Mouse (Mus musculus): ENCODE measurements around the gene Gm7579. TPM values are rescaled to one million over a fixed set of nuclear protein-coding genes. Genes with fewer than 3 reads are reported as not detected.

The Gm7579 gene
- polyA plus RNA-seq, 1 experiment from 2014 or later = not detected

Other genes with a start within 250 kb of the Gm7579 start
- 76.3 and 83.9 TPM in 2 replicates for gene Mob2, start 150.8 kb upstream of the Gm7579 start, polyA plus RNA-seq (2015; fragmentation: Nextera tagmentation; extraction: Ambion mirVana)
- gene Dusp8, start 116.0 kb upstream of the Gm7579 start, polyA plus RNA-seq (2015; fragmentation: Nextera tagmentation; extraction: Ambion mirVana) = 2.1 and 2.5 TPM in 2 replicates
- not detected in 2 replicates for gene Gm45618, start 91.1 kb upstream of the Gm7579 start, polyA plus RNA-seq (2015; fragmentation: Nextera tagmentation; extraction: Ambion mirVana)
- gene Gm39115, start 75.8 kb upstream of the Gm7579 start, polyA plus RNA-seq (2015; fragmentation: Nextera tagmentation; extraction: Ambion mirVana) = not detected in 2 replicates
- not detected in 2 replicates for gene Gm45337, start 67.3 kb upstream of the Gm7579 start, polyA plus RNA-seq (2015; fragmentation: Nextera tagmentation; extraction: Ambion mirVana)
- gene Gm29735, start 54.7 kb upstream of the Gm7579 start, polyA plus RNA-seq (2015; fragmentation: Nextera tagmentation; extraction: Ambion mirVana) = not detected in 2 replicates
- gene Gm4553, start 46.1 kb upstream of the Gm7579 start, polyA plus RNA-seq (2015; fragmentation: Nextera tagmentation; extraction: Ambion mirVana) = not detected in 2 replicates
- gene Krtap5-2, start 35.9 kb upstream of the Gm7579 start, polyA plus RNA-seq (2015; fragmentation: Nextera tagmentation; extraction: Ambion mirVana) = not detected in 2 replicates
- gene Gm10153, start 21.5 kb upstream of the Gm7579 start, polyA plus RNA-seq (2015; fragmentation: Nextera tagmentation; extraction: Ambion mirVana) = not detected in 2 replicates
- not detected in 2 replicates for gene Krtap5-3, start 10.5 kb upstream of the Gm7579 start, polyA plus RNA-seq (2015; fragmentation: Nextera tagmentation; extraction: Ambion mirVana)
- gene Krtap5-5, start 18.1 kb downstream of the Gm7579 start, polyA plus RNA-seq (2015; fragmentation: Nextera tagmentation; extraction: Ambion mirVana) = not detected in 2 replicates
- gene Gm40460, start 29.2 kb downstream of the Gm7579 start, polyA plus RNA-seq (2015; fragmentation: Nextera tagmentation; extraction: Ambion mirVana) = not detected in 2 replicates
- gene Gm2431, start 46.5 kb downstream of the Gm7579 start, polyA plus RNA-seq (2015; fragmentation: Nextera tagmentation; extraction: Ambion mirVana) = not detected in 2 replicates
- gene Gm4559, start 62.5 kb downstream of the Gm7579 start, polyA plus RNA-seq (2015; fragmentation: Nextera tagmentation; extraction: Ambion mirVana) = not detected in 2 replicates
- not detected in 2 replicates for gene Krtap5-1, start 85.3 kb downstream of the Gm7579 start, polyA plus RNA-seq (2015; fragmentation: Nextera tagmentation; extraction: Ambion mirVana)
- not detected in 2 replicates for gene Krtap5-4, start 91.7 kb downstream of the Gm7579 start, polyA plus RNA-seq (2015; fragmentation: Nextera tagmentation; extraction: Ambion mirVana)
- 5.6 and 7.5 TPM in 2 replicates for gene Ifitm10, start 161.9 kb downstream of the Gm7579 start, polyA plus RNA-seq (2015; fragmentation: Nextera tagmentation; extraction: Ambion mirVana)
- 2.5 and 3.2 TPM in 2 replicates for gene Gm49369, start 170.8 kb downstream of the Gm7579 start, polyA plus RNA-seq (2015; fragmentation: Nextera tagmentation; extraction: Ambion mirVana)
- 302 and 328 TPM in 2 replicates for gene Ctsd, start 176.2 kb downstream of the Gm7579 start, polyA plus RNA-seq (2015; fragmentation: Nextera tagmentation; extraction: Ambion mirVana)
- gene Syt8, start 223.0 kb downstream of the Gm7579 start, polyA plus RNA-seq (2015; fragmentation: Nextera tagmentation; extraction: Ambion mirVana) = 0.48 and 1.2 TPM in 2 replicates
- 17.6 and 61.1 TPM in 2 replicates for gene Tnni2, start 229.9 kb downstream of the Gm7579 start, polyA plus RNA-seq (2015; fragmentation: Nextera tagmentation; extraction: Ambion mirVana)
- gene Lsp1, start 248.9 kb downstream of the Gm7579 start, polyA plus RNA-seq (2015; fragmentation: Nextera tagmentation; extraction: Ambion mirVana) = 110 and 118 TPM in 2 replicates